Mouse (Mus musculus): Measurements from ENCODE around the gene Dcaf12. TPM values are rescaled to one million over a fixed set of nuclear protein-coding genes. Genes with fewer than 3 reads are reported as not detected.

The Dcaf12 gene
- polyA plus RNA-seq (2012; rRNA removed), result 8.7 and 9.7 TPM in 2 replicates

GRCm38 (mm10) chr4:41314141-41315129, at the start of gene Dcaf12:
Dcaf12 (minus strand) TSS chr4:41314889.

DNA sequence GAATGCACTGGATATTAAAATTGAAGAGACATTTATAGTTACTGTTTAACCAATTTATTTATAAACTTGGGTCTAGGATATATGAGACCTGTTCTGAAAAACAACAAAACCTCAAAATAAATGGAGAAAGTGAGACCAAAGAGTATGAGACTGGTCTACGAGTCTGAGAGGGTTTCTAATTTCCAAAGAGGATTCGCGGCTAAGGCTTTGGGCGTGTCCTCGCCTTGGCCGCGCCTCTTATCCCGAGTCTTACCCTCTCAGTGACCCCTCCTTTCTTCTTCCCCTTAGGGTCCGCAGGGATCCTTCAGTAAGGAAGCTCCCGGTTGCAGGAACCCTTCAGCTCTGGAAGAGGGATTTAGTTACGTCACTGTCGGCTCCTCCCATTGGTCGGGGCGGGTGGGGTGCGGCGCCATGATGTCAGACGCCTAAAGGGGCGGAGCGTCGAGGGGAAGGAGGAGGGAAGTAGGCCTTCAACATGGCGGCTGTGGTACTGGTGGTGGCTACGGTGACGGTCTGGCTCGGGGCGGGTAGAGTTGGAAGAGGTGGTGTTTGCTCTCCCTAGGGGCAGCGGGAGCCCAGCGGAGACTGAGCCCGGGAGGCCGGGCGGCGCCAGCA, 34.0 kb upstream of the Dcaf12 start, which contains the start of gene Ubap1:
Ubap1 (plus strand) TSS at position 413 of the 615 bp plus-strand sequence.

GRCm38 (mm10) chr4:41274980-41275850, 39.5 kb downstream of the Dcaf12 start, which contains the start of gene Ubap2:
Ubap2 (minus strand) TSS chr4:41275144.

Other genes starting within 250 kb of the Dcaf12 start
- gene Aqp3, start 216.7 kb downstream of the Dcaf12 start, polyA plus RNA-seq (2012; rRNA removed), result 228 and 237 TPM in 2 replicates
- 15.8 and 18.2 TPM in 2 replicates for gene Nol6, start 190.4 kb downstream of the Dcaf12 start, polyA plus RNA-seq (2012; rRNA removed)
- 12.8 and 19.4 TPM in 2 replicates for gene Ube2r2, start 179.1 kb downstream of the Dcaf12 start, polyA plus RNA-seq (2012; rRNA removed)
- 97.0 and 116 TPM in 2 replicates for gene Ubap2, start 39.7 kb downstream of the Dcaf12 start, polyA plus RNA-seq (2012; rRNA removed)
- 8.7 and 11.2 TPM in 2 replicates for gene Ubap1, start 34.1 kb upstream of the Dcaf12 start, polyA plus RNA-seq (2012; rRNA removed)
- 0.16 and 0.18 TPM in 2 replicates for gene Kif24, start 150.0 kb upstream of the Dcaf12 start, polyA plus RNA-seq (2012; rRNA removed)
- gene Nudt2, start 150.3 kb upstream of the Dcaf12 start, polyA plus RNA-seq (2012; rRNA removed), result 1.6 and 3.0 TPM in 2 replicates
- 3.1 and 4.9 TPM in 2 replicates for gene AI464131, start 188.2 kb upstream of the Dcaf12 start, polyA plus RNA-seq (2012; rRNA removed)
- 0.37 and 0.47 TPM in 2 replicates for gene 1110017D15Rik, start 202.4 kb upstream of the Dcaf12 start, polyA plus RNA-seq (2012; rRNA removed)

Data from stomach, adult 2 months (tissue).